Mouse (Mus musculus) liver, postnatal 0 days (tissue): ENCODE measurements at regions not wholly inside any gene's neighbourhood (a gene's known extent, or its start where the extent isn't known, plus 50 kb on each side); places are given as distances from the start of the nearest gene placed in this dataset.

Experiments
- ATAC-seq: fragments of 200-750 bp; cut with Nextera tagmentation; 2 replicates; pipeline ENCODE4 v1.8.0; 2017; ENCODE audit warnings: mild to moderate bottlenecking, moderate library complexity
- DNase-seq: peaks from one replicate; pipeline ENCODE4 v3.0.0-alpha.2; 2016
- H3K27ac ChIP-seq: fragments of 300-500 bp; sonication (generic); 2 replicates; pipeline ENCODE4 v1.5.1; 2014; ENCODE audit warnings: antibody characterized with exemption, moderate library complexity, mild to moderate bottlenecking, low read depth
- H3K27me3 ChIP-seq: fragments of 300-500 bp; sonication (generic); 2 replicates; pipeline ENCODE4 v1.6.1; 2014; ENCODE audit warnings: low read length, control low read depth, mixed read lengths; ENCODE audit not compliant: insufficient read depth
- H3K36me3 ChIP-seq: fragments of 300-500 bp; sonication (generic); replicated peaks from 2 replicates; pipeline ENCODE4 v1.6.1; 2014; ENCODE audit warnings: mild to moderate bottlenecking, control low read depth, low read length, moderate library complexity, mixed read lengths; ENCODE audit not compliant: insufficient read depth
- H3K4me1 ChIP-seq: fragments of 300-500 bp; sonication (generic); 2 replicates; pipeline ENCODE4 v1.6.1; 2014; ENCODE audit warnings: antibody characterized with exemption, mild to moderate bottlenecking, control low read depth; ENCODE audit not compliant: insufficient read depth
- H3K4me2 ChIP-seq: fragments of 300-500 bp; sonication (generic); 2 replicates; pipeline ENCODE4 v1.6.1; 2014; ENCODE audit warnings: low read depth, mild to moderate bottlenecking, low read length, moderate library complexity, mixed read lengths
- H3K4me3 ChIP-seq: fragments of 300-500 bp; sonication (generic); 2 replicates; pipeline ENCODE4 v1.5.1; 2014; ENCODE audit warnings: low read depth, low read length
- H3K9ac ChIP-seq: fragments of 300-500 bp; sonication (generic); replicated peaks from 2 replicates; pipeline ENCODE4 v1.6.1; 2014; ENCODE audit warnings: mild to moderate bottlenecking, moderate library complexity
- H3K9me3 ChIP-seq: fragments of 300-500 bp; sonication (generic); 2 replicates; pipeline ENCODE4 v1.6.1; 2016; ENCODE audit warnings: mild to moderate bottlenecking, control low read depth, low read length, mixed read lengths
- CTCF ChIP-seq: sonication (generic); IDR thresholded peaks from 2 replicates; pipeline ENCODE4 v1.5.1; 2016; ENCODE audit warnings: antibody characterized with exemption, low read depth
- EP300 ChIP-seq: IDR thresholded peaks from 2 replicates; pipeline ENCODE4 v1.6.1; 2016; ENCODE audit warnings: antibody characterized with exemption, low read depth, mild to moderate bottlenecking
- WGBS: fragments of 180-500 bp; shearing (Covaris S2); extraction: QIAGEN DNeasy Blood & Tissue Kit; methylation state at CpG from one replicate; pipeline ENCODE4 v1.1.7; 2014; ENCODE audit not compliant: insufficient replicate concordance; 5-methylcytosine and 5-hydroxymethylcytosine counted together

DNA sequence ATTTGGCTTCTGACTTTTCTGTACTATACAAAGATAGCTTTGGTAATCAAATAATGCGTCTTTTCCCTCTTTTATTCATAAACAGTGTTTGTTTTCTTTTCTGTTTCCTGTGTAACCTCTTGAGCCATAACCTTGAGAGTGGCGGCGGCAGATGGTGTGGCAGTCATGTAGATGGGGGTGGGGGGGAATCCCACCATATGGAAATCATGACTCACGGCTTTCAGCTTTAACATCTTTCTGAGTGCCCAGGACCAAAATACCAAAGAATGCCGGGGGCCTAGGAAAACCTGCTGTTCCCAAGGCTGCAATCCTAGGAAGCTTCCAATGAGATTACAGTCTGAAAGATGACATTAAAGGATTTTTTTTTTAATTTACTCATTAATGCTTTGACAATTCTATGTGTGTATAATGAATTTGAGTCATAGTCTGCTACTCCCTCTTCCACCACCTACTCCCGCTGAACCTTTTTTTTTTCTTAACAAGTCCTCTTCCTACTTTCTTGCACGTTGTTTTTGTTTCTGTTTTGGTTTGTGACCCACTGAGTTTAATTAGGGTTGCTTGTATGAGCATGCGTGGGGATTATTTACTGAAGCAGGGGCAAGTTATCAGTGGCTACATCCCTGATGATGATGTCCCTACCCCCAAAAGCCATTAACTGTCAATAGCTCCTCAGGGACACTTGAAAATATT lies 60.2 kb upstream of the Ap1s2 start:
- no peaks in the 10 kb centered on the region; the same call in 1 of the 2 replicates for H3K27me3 ChIP-seq
- H3K9ac ChIP-seq, result no peak overlapping the region
- TF ChIP-seq CTCF (no peak), EP300 (no peak)
- no peaks in the 10 kb centered on the region for H3K9me3 ChIP-seq
- H3K4me2 ChIP-seq, result no peak overlapping the region
- DNase-seq, result no peak
- H3K4me1 ChIP-seq, result no peaks in the 10 kb centered on the region
- ATAC-seq, result no peak
- no peak overlapping the region for H3K27ac ChIP-seq
- H3K36me3 ChIP-seq, result no peaks in the 10 kb centered on the region
- H3K4me3 ChIP-seq, result no peak overlapping the region
- WGBS, result 62% methylated on average over 8 of the region's 8 CpGs

DNA sequence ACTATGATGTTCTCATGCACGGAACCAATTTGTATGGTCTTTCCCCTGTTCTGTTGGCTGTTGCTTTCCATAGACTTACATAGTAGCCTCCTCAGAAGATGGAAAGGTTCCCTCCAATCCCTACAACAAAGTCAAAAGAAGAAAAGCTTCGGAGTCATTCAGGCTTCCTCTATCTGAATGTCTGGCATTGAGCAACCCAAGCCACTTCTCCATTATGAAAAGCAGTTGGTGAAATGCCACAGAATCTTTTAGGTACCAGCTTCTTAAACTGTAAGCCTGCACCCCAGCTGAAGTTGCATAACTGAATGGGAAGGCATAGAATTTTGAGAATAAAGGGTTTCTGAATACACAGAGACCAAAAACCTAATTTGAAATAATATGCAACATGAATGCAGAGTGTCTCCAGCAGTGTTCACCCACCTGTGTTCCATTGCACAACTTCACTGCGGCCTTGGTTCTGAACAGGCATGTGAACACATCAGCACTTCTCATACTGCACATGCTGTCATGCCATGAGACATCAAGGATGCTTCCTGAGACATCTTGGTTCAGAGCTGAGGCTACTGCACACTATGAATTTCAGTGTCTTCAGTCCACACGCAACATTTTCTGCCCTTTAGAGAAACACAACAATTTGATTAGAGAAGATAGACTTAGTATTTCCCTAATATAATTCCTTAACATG lies 57.8 kb upstream of the Ap1s2 start:
- no peak for DNase-seq
- Histone ChIP-seq H3K4me1 (no peaks in the 10 kb centered on the region), H3K9ac (no peak overlapping the region), H3K4me3 (no peak overlapping the region), H3K4me2 (no peak overlapping the region), H3K36me3 (no peaks in the 10 kb centered on the region), H3K9me3 (no peaks in the 10 kb centered on the region), H3K27me3 (no peaks in the 10 kb centered on the region; the same call in 1 of the 2 replicates), H3K27ac (no peak overlapping the region)
- TF ChIP-seq EP300 (no peak), CTCF (no peak)
- WGBS, result 59% methylated on average over 4 of the region's 4 CpGs
- peak; percentile 31; the same call in 1 of the 2 replicates for ATAC-seq

DNA sequence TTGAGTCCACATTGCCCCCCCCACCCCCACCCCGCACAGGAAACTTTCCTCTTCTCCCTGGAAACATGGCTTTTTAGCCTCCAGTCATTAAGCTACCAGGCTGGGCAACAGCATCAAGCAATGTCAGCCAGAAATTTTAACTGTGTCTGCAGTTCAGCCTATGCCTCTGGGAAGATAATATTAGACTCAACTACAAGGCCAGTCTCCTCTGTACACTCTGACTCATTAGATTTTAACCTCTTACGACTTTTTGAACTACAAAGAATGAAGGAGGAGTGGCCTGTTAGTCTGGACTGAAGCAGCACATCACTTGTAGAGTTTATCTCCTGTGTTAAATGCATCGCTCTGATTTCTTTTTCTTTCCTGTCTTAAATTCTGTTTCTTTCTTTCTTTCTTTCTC lies 50.3 kb upstream of the Ap1s2 start:
- Histone ChIP-seq H3K27me3 (no peaks in the 10 kb centered on the region), H3K4me2 (no peak overlapping the region), H3K4me1 (no peaks in the 10 kb centered on the region), H3K9ac (no peak overlapping the region), H3K36me3 (no peaks in the 10 kb centered on the region), H3K9me3 (no peaks in the 10 kb centered on the region), H3K27ac (no peak overlapping the region), H3K4me3 (no peak overlapping the region)
- TF ChIP-seq CTCF (no peak), EP300 (no peak)
- WGBS, result 44% methylated on average over 3 of the region's 3 CpGs
- ATAC-seq (no peak), DNase-seq (no peak)
